Mouse (Mus musculus): Measurements from ENCODE around the gene Hapln1. TPM values are rescaled to one million over a fixed set of nuclear protein-coding genes. Genes with fewer than 3 reads are reported as not detected.
A peak's percentile ranks its signal among the peaks of the same experiment; 100 is the strongest.

Gene Hapln1
- polyA plus RNA-seq, 1 experiment from 2014 or later, result 3.0 TPM

DNA sequence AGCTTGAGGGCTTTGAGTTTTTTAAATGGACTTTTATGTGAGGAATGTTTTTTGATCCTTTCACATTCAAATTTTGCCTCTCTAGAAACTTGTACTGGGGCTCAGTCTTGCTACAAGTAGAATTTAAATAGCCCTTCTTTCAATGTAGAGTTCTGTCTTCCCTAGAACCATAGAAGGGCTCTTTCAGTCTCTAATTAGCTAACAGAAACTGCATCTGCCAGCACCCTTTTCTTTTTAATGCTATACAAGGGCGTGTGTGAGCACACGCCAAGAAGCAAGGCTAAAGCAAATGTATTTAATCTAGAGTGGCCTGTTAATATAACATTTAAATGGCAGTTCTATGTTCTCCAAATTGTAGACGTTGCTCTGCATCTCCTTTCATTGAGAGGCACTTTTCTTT is 67.8 kb downstream of the Hapln1 start:
- WGBS, result 50% methylated on average over 3 of the region's 3 CpGs
- Histone ChIP-seq H3K36me3 (no peaks in the 10 kb centered on the region), H3K27ac (replicated peaks) (no peak overlapping the region), H3K9ac (no peak overlapping the region), H3K27me3 (no peaks in the 10 kb centered on the region), H3K9me3 (no peaks in the 10 kb centered on the region), H3K4me1 (replicated peaks) (no peaks in the 10 kb centered on the region), H3K4me2 (no peak overlapping the region), H3K4me3 (no peak overlapping the region)
- ATAC-seq (ENCODE audit: low read depth), result no peak

DNA sequence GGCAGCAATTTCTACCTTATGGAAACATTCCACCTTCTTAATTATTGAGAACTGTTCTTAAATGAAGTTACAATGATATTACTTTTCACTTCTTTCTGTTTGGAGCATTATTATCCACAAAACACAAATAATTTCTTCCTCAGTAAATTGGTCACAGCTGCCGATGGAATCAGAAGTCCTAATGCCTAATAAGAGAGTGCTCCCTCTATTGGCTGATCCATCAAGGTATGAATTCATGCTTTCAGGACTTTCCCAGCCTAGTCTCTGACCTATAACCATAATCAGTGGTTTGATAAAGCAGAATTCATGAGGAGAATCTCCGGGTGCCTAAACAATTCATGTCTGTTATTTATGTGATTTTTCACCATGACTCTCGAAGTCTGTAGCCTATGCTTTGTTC is 79.5 kb downstream of the Hapln1 start:
- H3K4me1 ChIP-seq (replicated peaks), result no peaks in the 10 kb centered on the region
- H3K27ac ChIP-seq (replicated peaks), result no peak overlapping the region
- 85% methylated on average over 3 of the region's 3 CpGs for WGBS
- no peak overlapping the region for H3K4me3 ChIP-seq
- H3K9ac ChIP-seq, result no peak overlapping the region
- no peak for ATAC-seq (ENCODE audit: low read depth)
- no peaks in the 10 kb centered on the region for H3K9me3 ChIP-seq
- no peak overlapping the region for H3K4me2 ChIP-seq
- H3K36me3 ChIP-seq, result no peaks in the 10 kb centered on the region
- no peaks in the 10 kb centered on the region for H3K27me3 ChIP-seq

DNA sequence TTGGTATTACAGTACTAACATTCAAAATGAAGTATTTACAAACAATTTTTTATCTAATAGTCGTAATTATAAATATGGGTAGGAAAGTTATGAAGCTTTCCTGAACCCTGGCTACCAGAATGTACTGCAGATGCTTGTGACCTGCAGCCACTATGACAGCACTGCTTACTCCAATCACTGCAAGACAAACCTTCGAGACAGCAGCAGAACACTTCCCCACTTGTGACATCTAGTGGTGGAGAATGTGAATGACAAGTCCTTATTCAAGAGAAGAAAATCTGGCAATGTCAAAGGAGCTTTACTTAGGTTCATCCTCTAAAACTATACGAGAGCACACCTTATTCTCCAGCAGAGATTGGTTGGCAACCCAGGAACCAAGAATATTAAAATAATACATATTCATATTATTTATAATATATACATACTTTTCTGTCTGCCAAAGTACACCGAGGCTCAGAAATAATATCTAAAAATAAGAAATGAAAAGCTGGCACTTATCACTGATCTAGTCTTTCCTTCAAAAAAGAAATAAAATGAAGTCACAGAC is 94.6 kb downstream of the Hapln1 start:
- Histone ChIP-seq H3K4me2 (no peak overlapping the region), H3K36me3 (no peaks in the 10 kb centered on the region), H3K4me1 (replicated peaks) (no peaks in the 10 kb centered on the region), H3K27ac (replicated peaks) (no peak overlapping the region), H3K27me3 (no peaks in the 10 kb centered on the region), H3K4me3 (no peak overlapping the region), H3K9me3 (no peaks in the 10 kb centered on the region), H3K9ac (no peak overlapping the region)
- WGBS, result 27% methylated on average over 4 of the region's 4 CpGs
- peak; percentile 74 for ATAC-seq (ENCODE audit: low read depth)

DNA sequence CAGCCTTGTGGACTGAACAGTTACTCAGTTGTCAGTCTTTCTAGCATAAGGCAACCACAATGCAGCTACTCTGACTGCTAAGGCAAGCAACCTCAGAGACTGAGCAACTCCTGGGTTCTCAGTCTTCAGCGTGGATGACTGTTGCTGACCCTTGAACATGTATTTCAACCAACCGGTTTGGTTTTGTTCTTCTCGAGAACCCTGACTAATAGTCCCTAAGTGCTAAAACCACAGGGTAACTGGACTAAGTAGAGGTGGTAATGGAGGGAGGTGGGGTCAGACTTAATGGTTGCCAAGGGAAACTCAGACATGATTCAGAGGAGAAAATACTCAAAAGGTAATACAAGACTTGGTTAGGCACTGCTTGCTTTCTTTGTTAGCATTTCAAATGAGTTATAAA is 97.4 kb downstream of the Hapln1 start:
- Histone ChIP-seq H3K36me3 (no peaks in the 10 kb centered on the region), H3K4me3 (no peak overlapping the region), H3K27ac (replicated peaks) (no peak overlapping the region), H3K9ac (no peak overlapping the region), H3K4me1 (replicated peaks) (no peaks in the 10 kb centered on the region), H3K4me2 (no peak overlapping the region), H3K9me3 (no peaks in the 10 kb centered on the region), H3K27me3 (no peaks in the 10 kb centered on the region)
- ATAC-seq (ENCODE audit: low read depth), result no peak
- WGBS, result 62% methylated on average over 3 of the region's 3 CpGs

GRCm38 (mm10) chr13:89645589-89645988 is 106.0 kb downstream of the Hapln1 start:
- Histone ChIP-seq H3K27me3 (no peaks in the 10 kb centered on the region), H3K4me2 (no peak overlapping the region), H3K9me3 (no peaks in the 10 kb centered on the region), H3K27ac (replicated peaks) (no peak overlapping the region), H3K36me3 (no peaks in the 10 kb centered on the region), H3K9ac (no peak overlapping the region), H3K4me1 (replicated peaks) (no peaks in the 10 kb centered on the region), H3K4me3 (no peak overlapping the region)
- WGBS, result 80% methylated on average over 2 of the region's 2 CpGs
- no peak for ATAC-seq (ENCODE audit: low read depth)

- Histone ChIP-seq H3K4me1 (replicated peaks) (no peaks in the 10 kb centered on the region), H3K27ac (replicated peaks) (no peak overlapping the region), H3K27me3 (no peaks in the 10 kb centered on the region), H3K9ac (no peak overlapping the region), H3K4me3 (no peak overlapping the region), H3K4me2 (no peak overlapping the region), H3K36me3 (0 out of 2 replicates have a peak, but pooled peaks cover 5% of the 10 kb centered on the region), H3K9me3 (no peaks in the 10 kb centered on the region)
- 66% methylated on average over 1 of the region's 1 CpGs for WGBS
- ATAC-seq (ENCODE audit: low read depth), result no peak
These were observed 113.2 kb downstream of the Hapln1 start for GRCm38 (mm10) chr13:89652773-89653172.

- WGBS, result 88% methylated on average over 2 of the region's 2 CpGs
- no peak overlapping the region for H3K4me3 ChIP-seq
- H3K4me1 ChIP-seq (replicated peaks), result no peaks in the 10 kb centered on the region
- no peak overlapping the region for H3K27ac ChIP-seq (replicated peaks)
- H3K36me3 ChIP-seq, result 0 out of 2 replicates have a peak, but pooled peaks cover 5% of the 10 kb centered on the region
- H3K4me2 ChIP-seq, result no peak overlapping the region
- no peaks in the 10 kb centered on the region for H3K27me3 ChIP-seq
- no peak for ATAC-seq (ENCODE audit: low read depth)
- no peak overlapping the region for H3K9ac ChIP-seq
- no peaks in the 10 kb centered on the region for H3K9me3 ChIP-seq
These were observed 113.7 kb downstream of the Hapln1 start for GRCm38 (mm10) chr13:89653279-89653678.

- Histone ChIP-seq H3K4me2 (no peak overlapping the region), H3K27me3 (no peaks in the 10 kb centered on the region), H3K27ac (replicated peaks) (no peak overlapping the region), H3K36me3 (0 out of 2 replicates have a peak, but pooled peaks cover 5% of the 10 kb centered on the region), H3K4me1 (replicated peaks) (no peaks in the 10 kb centered on the region), H3K9me3 (no peaks in the 10 kb centered on the region), H3K9ac (no peak overlapping the region), H3K4me3 (no peak overlapping the region)
- ATAC-seq (ENCODE audit: low read depth), result no peak
- whole genome bisulfite sequencing, result 95% methylated on average over 11 of the region's 11 CpGs
These were observed 117.5 kb downstream of the Hapln1 start for GRCm38 (mm10) chr13:89657046-89657445.

Other genes with a start within 250 kb of the Hapln1 start
- gene Vcan, start 202.7 kb downstream of the Hapln1 start, polyA plus RNA-seq (2015; fragmentation: Nextera tagmentation; extraction: Ambion mirVana), result 19.9 and 27.7 TPM in 2 replicates

Measured in neural tube, embryonic 13.5 days (tissue).